Mouse (Mus musculus): ENCODE results near the gene Zc3h13.

Gene Zc3h13

GRCm38 (mm10) chr14:75323354-75323753 lies 39.2 kb downstream of the Zc3h13 start:
- no peak for ATAC-seq (ENCODE audit: low TSS enrichment)

DNA sequence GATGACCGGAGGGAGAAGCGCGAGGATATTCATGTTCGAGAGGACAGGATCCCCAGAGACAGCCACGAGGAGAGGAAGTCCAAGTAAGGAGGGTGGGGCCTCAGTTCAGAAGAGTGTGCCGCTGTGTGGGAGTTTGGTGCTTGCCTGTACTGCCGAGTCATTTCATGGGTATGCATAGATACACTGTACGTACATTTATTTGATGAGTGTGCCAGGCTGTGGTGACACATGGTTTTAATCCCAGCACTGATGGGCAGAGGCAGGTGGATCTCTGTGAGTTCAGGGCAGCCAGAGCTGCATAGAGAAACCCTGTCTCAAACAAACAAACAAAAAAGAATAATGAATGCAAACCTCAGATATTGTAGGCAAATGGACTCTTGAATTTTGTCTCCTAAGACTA lies 43.9 kb downstream of the Zc3h13 start:
- ATAC-seq (ENCODE audit: low TSS enrichment), result no peak

DNA sequence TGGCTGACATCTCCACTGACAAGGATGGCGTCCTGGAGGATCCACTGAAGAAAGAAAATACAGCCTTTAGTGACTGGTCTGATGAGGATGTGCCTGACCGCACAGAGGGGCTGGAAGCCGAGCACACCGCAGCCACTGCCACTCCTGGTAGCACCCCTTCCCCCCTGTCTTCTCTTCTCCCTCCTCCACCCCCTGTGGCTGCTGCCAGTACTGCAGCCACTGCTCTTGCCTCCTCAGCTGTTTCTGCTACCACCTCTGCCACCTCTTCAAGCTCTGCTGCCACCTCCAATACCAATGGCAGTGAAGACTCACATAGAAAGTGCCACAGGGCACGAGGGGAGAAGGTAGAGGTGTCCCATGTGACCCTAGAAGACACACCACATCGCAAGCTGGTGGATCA lies 46.4 kb downstream of the Zc3h13 start:
- ATAC-seq (ENCODE audit: low TSS enrichment), result no peak; the same call in 1 of the 2 replicates

DNA sequence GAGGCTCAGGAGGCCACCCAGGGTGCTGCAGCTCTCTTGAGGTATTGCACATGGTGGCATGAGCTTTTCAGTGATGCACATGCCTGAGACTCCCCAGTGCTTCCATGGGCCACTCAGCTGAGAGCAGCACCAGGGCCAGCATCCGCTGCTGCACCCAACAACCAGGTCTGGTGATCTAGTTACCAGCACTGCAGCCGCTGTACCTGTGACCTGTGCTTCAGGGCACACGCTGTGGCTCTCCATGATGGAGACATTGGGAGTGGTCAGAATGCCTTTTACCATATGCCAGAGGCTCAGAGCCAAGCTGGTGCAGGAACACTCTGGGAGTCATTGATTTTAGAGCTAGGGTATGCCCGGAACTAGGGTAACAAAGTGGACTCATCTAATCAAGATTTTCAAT lies 50.1 kb downstream of the Zc3h13 start:
- ATAC-seq (ENCODE audit: low TSS enrichment), result no peak

DNA sequence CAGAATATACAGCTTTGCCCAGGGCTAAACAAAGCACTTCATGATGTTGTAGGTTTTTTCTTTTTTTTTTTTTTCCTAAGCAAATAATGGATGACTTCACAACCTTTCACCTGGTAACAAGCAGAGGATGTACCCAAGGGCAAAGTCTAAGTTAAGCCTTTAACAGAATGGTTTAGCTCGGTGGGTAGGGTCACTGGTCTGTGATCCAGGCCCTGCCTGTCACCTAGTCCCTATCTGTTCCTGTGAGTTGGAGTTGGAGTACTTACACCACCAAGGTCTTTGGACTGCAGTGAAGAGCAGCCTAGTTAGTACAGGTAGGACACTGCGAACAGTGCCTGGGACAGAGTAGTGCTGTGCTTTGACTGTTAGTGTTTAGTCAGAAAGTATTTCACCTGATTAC lies 53.7 kb downstream of the Zc3h13 start:
- ATAC-seq (ENCODE audit: low TSS enrichment), result no peak

GRCm38 (mm10) chr14:75346041-75346440 lies 61.9 kb downstream of the Zc3h13 start:
- ATAC-seq (ENCODE audit: low TSS enrichment), result no peak

- no peak for ATAC-seq (ENCODE audit: low TSS enrichment)
These were observed 67.5 kb downstream of the Zc3h13 start for GRCm38 (mm10) chr14:75351626-75352025.

GRCm38 (mm10) chr14:75363316-75363715 lies 79.1 kb downstream of the Zc3h13 start:
- no peak for ATAC-seq (ENCODE audit: low TSS enrichment)

- no peak for ATAC-seq (ENCODE audit: low TSS enrichment)
These were observed 81.3 kb downstream of the Zc3h13 start for GRCm38 (mm10) chr14:75365301-75366035.

GRCm38 (mm10) chr14:75366741-75367140 lies 82.6 kb downstream of the Zc3h13 start:
- no peak for ATAC-seq (ENCODE audit: low TSS enrichment)

DNA sequence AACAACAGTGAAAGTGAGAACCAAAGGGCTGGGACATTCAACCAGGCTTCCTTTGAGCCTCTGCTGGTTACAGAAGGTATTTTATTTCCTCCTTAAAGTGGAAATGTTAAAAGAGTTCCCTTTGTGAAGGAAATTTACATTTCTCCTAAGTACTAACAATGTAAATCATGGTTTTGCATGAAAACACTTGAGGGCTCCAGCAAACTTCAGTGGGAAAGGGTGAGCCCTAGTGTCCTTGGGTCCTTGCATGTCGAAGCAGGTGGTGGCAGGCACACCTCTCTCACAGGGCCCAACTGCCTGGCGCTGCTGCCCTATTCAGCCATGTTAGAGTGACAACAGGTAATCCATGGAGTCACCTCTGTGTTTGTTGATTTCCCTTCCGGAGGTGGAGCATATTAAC lies 83.3 kb downstream of the Zc3h13 start:
- ATAC-seq (ENCODE audit: low TSS enrichment), result no peak

- ATAC-seq (ENCODE audit: low TSS enrichment), result no peak
These were observed 85.7 kb downstream of the Zc3h13 start for GRCm38 (mm10) chr14:75369880-75370279.

GRCm38 (mm10) chr14:75375006-75375598 lies 90.9 kb downstream of the Zc3h13 start:
- peak; percentile 82 for ATAC-seq (ENCODE audit: low TSS enrichment)

DNA sequence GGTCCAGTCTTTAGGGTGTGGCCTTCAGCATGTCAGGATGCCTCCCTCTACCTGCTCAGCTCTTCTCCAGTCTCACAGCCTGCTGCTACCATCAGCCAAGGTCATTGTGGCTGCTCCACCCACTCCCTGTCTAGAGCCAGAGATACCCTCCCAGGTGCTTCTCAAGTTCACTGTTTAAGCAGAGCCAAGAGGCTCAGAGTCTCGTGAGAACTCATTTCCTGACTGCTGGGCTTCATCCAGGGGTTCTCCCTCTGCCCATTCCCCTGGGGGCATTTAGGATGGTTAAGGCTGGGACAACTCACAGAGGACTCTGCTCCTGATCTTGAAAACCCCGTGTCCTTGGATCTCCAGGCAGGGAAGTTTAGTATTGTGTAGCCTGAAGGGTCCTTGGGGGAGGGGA lies 92.1 kb downstream of the Zc3h13 start:
- no peak for ATAC-seq (ENCODE audit: low TSS enrichment)

GRCm38 (mm10) chr14:75377612-75378011 lies 93.4 kb downstream of the Zc3h13 start:
- no peak for ATAC-seq (ENCODE audit: low TSS enrichment)
